Comparison of ENCODE assay signal across 8 mouse cellular contexts in genomic region chr4:122884481-122885340, GRCm38 (mm10). TPM values are rescaled to one million over a fixed set of nuclear protein-coding genes. Genes with fewer than 3 reads are reported as not detected.
DNase-seq lines count a peak whose midpoint lies in the region; ATAC-seq and TF ChIP-seq lines count a peak whose summit lies in the region.

No protein-coding gene starts in this region.

- H3K4me1 ChIP-seq in neural tube, embryonic 11.5 days (ENCODE audit: control insufficient read depth, insufficient read depth, low read length) = peaks cover 7% of the 10 kb centered on the region; the same call in 1 of the 2 replicates
- peaks cover 24% of the 10 kb centered on the region for H3K4me1 ChIP-seq in hindbrain, embryonic 12.5 days
- peaks cover 17% of the 10 kb centered on the region for H3K4me1 ChIP-seq in liver, adult 2 months (ENCODE audit: control insufficient read depth, insufficient read depth, low read length)

- ATAC-seq in neural tube, embryonic 11.5 days (ENCODE audit: insufficient read depth, low FRiP score, low TSS enrichment) = no peak
- ATAC-seq in common myeloid progenitor, adult 5-6 weeks (replicated peaks; ENCODE audit: low read depth, poor library complexity, severe bottlenecking) = 0 out of 2 replicates have a peak, but pooled peaks have one; percentile 1
- no peak for ATAC-seq in hindbrain, embryonic 12.5 days (ENCODE audit: low FRiP score)

- DNase-seq in neural tube, embryonic 11.5 days (ENCODE audit: low spot score) = no peak
- no peak for DNase-seq in neural tube, embryonic 10.5 days (ENCODE audit: extremely low spot score, low spot score)
- peak; percentile 67 for DNase-seq in liver, adult 2 months (ENCODE audit: extremely low read depth, low read depth, low spot score)
- no peak for DNase-seq in urinary bladder, adult 2 months (ENCODE audit: low spot score)
- DNase-seq in embryo, embryonic 10 days (ENCODE audit: low spot score) = no peak

- 55% methylated on average over 12 of the region's 12 CpGs for WGBS in neural tube, embryonic 11.5 days
- 55% methylated on average over 12 of the region's 12 CpGs for WGBS in hindbrain, embryonic 12.5 days
- WGBS in liver, adult 2 months = 9% methylated on average over 12 of the region's 12 CpGs

- peak overlapping the region; percentile 50 for H3K4me2 ChIP-seq in neural tube, embryonic 11.5 days (ENCODE audit: low read depth)
- H3K4me2 ChIP-seq in hindbrain, embryonic 12.5 days (replicated peaks) = peak overlapping the region; percentile 74
- H3K4me2 ChIP-seq in myocyte (ENCODE audit: low read depth) = peak overlapping the region; percentile 81

- no peaks in the 10 kb centered on the region for H3K9me3 ChIP-seq in neural tube, embryonic 11.5 days (ENCODE audit: control insufficient read depth, low read length)
- no peaks in the 10 kb centered on the region for H3K9me3 ChIP-seq in hindbrain, embryonic 12.5 days (replicated peaks)

- peak overlapping the region; percentile 82 for H3K9ac ChIP-seq in neural tube, embryonic 11.5 days (ENCODE audit: low read length)
- peak overlapping the region; percentile 84 for H3K9ac ChIP-seq in hindbrain, embryonic 12.5 days
- peak overlapping the region; percentile 39 for H3K9ac ChIP-seq in liver, adult 2 months (ENCODE audit: low read depth, low read length)

- peaks cover 10% of the 10 kb centered on the region; the same call in 1 of the 2 replicates for H3K79me2 ChIP-seq in liver, adult 2 months (ENCODE audit: control insufficient read depth, insufficient read depth, low read length)
- H3K79me2 ChIP-seq in myocyte (ENCODE audit: control insufficient read depth, insufficient read depth) = peaks cover 59% of the 10 kb centered on the region

- H3K4me3 ChIP-seq in neural tube, embryonic 11.5 days (ENCODE audit: low read depth, low read length) = peak overlapping the region; percentile 77
- H3K4me3 ChIP-seq in hindbrain, embryonic 12.5 days = peak overlapping the region; percentile 84
- H3K4me3 ChIP-seq in liver, adult 2 months (ENCODE audit: insufficient read depth, low read depth, low read length) = peak overlapping the region; percentile 74
- H3K4me3 ChIP-seq in myocyte = peak overlapping the region; percentile 68

- H3K27me3 ChIP-seq in neural tube, embryonic 11.5 days (ENCODE audit: control insufficient read depth, insufficient read depth, low read length) = no peaks in the 10 kb centered on the region
- no peaks in the 10 kb centered on the region for H3K27me3 ChIP-seq in hindbrain, embryonic 12.5 days
- no peaks in the 10 kb centered on the region for H3K27me3 ChIP-seq in liver, adult 2 months (ENCODE audit: control insufficient read depth, insufficient read depth, low read length)
- H3K27me3 ChIP-seq in myocyte (ENCODE audit: control insufficient read depth, insufficient read depth, insufficient read length) = no peaks in the 10 kb centered on the region

- H3ac ChIP-seq in myocyte (ENCODE audit: control insufficient read depth, insufficient read length) = peak overlapping the region; percentile 4

- no peak for TF ChIP-seq POLR2A in liver, adult 2 months (IDR thresholded peaks at IDR 0.05; ENCODE audit: extremely low read depth, insufficient read depth, low read length)
- no peak for TF ChIP-seq POLR2A in myocyte (IDR thresholded peaks at IDR 0.05; ENCODE audit: insufficient read length, low read depth)

- H3K36me3 ChIP-seq in neural tube, embryonic 11.5 days (ENCODE audit: control insufficient read depth, insufficient read depth, low read length) = no peaks in the 10 kb centered on the region
- no peaks in the 10 kb centered on the region for H3K36me3 ChIP-seq in hindbrain, embryonic 12.5 days
- no peaks in the 10 kb centered on the region for H3K36me3 ChIP-seq in liver, adult 2 months (ENCODE audit: control insufficient read depth, insufficient read depth, low read length)
- H3K36me3 ChIP-seq in myocyte (ENCODE audit: control insufficient read depth, insufficient read depth) = no peaks in the 10 kb centered on the region

- no peak for TF ChIP-seq CTCF in liver, adult 2 months (IDR thresholded peaks at IDR 0.05; ENCODE audit: low read depth, low read length)

- H3K27ac ChIP-seq in neural tube, embryonic 11.5 days (ENCODE audit: low read depth, low read length) = no peak overlapping the region
- H3K27ac ChIP-seq in hindbrain, embryonic 12.5 days = no peak overlapping the region
- H3K27ac ChIP-seq in liver, adult 2 months (replicated peaks; ENCODE audit: insufficient read depth, low read depth, low read length) = 0 out of 2 replicates have a peak overlapping the region, but pooled peaks have one; percentile 3

TF ChIP-seq in myocyte, 11 proteins besides CTCF, POLR2A, EP300 and RAD21:
- TF ChIP-seq MYOG (IDR thresholded peaks at IDR 0.05; ENCODE audit: control insufficient read depth in 1 of 3, insufficient read depth in 1 of 3, insufficient read length in 2 of 3, low read depth in 2 of 3) (no peak), MAX (IDR thresholded peaks at IDR 0.05; ENCODE audit: low read depth) (no peak), POLR2AphosphoS2 (IDR thresholded peaks at IDR 0.05; ENCODE audit: insufficient read length, low read depth) (no peak), SRF (IDR thresholded peaks at IDR 0.05; ENCODE audit: control insufficient read depth, insufficient read length, low read depth) (no peak), TCF3 (IDR thresholded peaks at IDR 0.05; ENCODE audit: insufficient read length, low read depth) (no peak), REST (IDR thresholded peaks at IDR 0.05; ENCODE audit: insufficient read depth, insufficient read length) (no peak), USF1 (IDR thresholded peaks at IDR 0.05; ENCODE audit: low read depth) (no peak), TCF12 (IDR thresholded peaks at IDR 0.05; ENCODE audit: insufficient read depth, poor library complexity, severe bottlenecking) (no peak), CEBPB (IDR thresholded peaks at IDR 0.05; ENCODE audit: insufficient read depth, poor library complexity, severe bottlenecking) (no peak), E2F4 (IDR thresholded peaks at IDR 0.05; ENCODE audit: insufficient read depth) (no peak), MYOD1 (IDR thresholded peaks at IDR 0.05; ENCODE audit: control insufficient read depth in 1 of 3, insufficient read length in 2 of 3, low read depth in 2 of 3) (no peak)

RNA-seq across cellular contexts. Expression of gene Cap1, which starts 1.1 kb away (rescaled TPM):
- polyA plus RNA-seq in neural tube, embryonic 11.5 days (2014; fragmentation: Nextera tagmentation; extraction: Ambion mirVana) = 69.4 and 73.6 TPM in 2 replicates
- 114 and 153 TPM in 2 replicates for total RNA-seq in common myeloid progenitor, adult 5-6 weeks (2017)
- 55.6 and 70.6 TPM in 2 replicates for polyA plus RNA-seq in hindbrain, embryonic 12.5 days (2016; fragmentation: Nextera tagmentation; extraction: Ambion mirVana)
- 52.6 and 55.7 TPM in 2 replicates for total RNA-seq in liver, adult 2 months (2014; rRNA removed)
- 33.7 and 38.2 TPM in 2 replicates for polyA plus RNA-seq in liver, adult 2 months (2012; rRNA removed)
- 167 TPM for polyA plus RNA-seq in myocyte (2012; fragmentation: generic; extraction: Trizol)
- 129 and 179 TPM in 2 replicates for polyA plus RNA-seq in urinary bladder, adult 2 months (2012; rRNA removed)

RNA-seq across cellular contexts. Expression of gene Ppt1, which starts 48.7 kb away (rescaled TPM):
- 62.1 and 63.2 TPM in 2 replicates for polyA plus RNA-seq in neural tube, embryonic 11.5 days (2014; fragmentation: Nextera tagmentation; extraction: Ambion mirVana)
- 52.5 and 64.8 TPM in 2 replicates for total RNA-seq in common myeloid progenitor, adult 5-6 weeks (2017)
- 73.1 and 73.5 TPM in 2 replicates for polyA plus RNA-seq in hindbrain, embryonic 12.5 days (2016; fragmentation: Nextera tagmentation; extraction: Ambion mirVana)
- 16.6 and 18.7 TPM in 2 replicates for total RNA-seq in liver, adult 2 months (2014; rRNA removed)
- 14.1 and 15.3 TPM in 2 replicates for polyA plus RNA-seq in liver, adult 2 months (2012; rRNA removed)
- 49.9 TPM for polyA plus RNA-seq in myocyte (2012; fragmentation: generic; extraction: Trizol)
- polyA plus RNA-seq in urinary bladder, adult 2 months (2012; rRNA removed) = 85.3 and 85.8 TPM in 2 replicates
